Mouse (Mus musculus): ENCODE measurements around the gene Mustn1. TPM values are rescaled to one million over a fixed set of nuclear protein-coding genes. Genes with fewer than 3 reads are reported as not detected.

Mustn1 gene
- total RNA-seq, 1 experiment from 2014 or later = 0.78 TPM

DNA sequence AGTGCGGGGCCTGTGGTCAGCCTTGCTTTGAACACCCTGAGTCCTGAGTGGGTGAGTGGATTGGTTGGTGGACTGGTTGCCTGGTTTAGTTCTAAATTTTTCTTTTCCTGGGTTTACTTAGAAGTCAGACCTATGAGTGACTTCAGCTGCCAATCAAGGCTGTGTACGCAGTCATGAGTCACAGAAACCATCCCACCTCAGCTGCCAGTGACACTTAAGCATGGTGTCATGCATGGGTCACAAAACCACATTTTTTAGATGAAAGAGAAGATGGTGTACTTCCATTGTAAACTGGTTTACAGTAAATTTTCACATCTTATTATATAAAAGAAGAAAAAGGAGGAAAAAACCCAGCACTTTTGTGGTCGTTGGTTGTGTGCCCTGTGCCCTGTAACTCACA lies 1.2 kb upstream of the Mustn1 start:
- no peak for ATAC-seq (replicated peaks; ENCODE audit: low read depth, poor library complexity, severe bottlenecking)

DNA sequence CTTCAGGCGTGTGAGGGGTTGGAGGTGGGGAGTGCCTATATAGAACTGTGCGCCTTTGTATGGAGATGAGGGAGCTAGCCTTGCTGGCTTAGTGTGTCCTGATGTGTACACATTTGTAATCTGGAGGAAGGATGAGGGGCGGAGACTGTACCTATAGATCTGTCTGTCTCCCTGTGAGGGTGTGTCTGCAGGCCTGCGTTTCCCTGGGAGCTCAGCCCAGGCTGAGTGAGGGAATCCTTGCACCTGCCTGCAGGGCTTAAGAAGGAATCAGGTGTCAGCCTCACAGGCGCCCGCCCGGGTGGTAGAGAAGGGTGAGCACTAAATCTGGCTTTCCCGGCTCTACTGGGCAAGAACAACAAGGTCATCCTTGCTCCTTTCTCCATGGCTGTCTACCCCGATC lies 794 bp downstream of the Mustn1 start:
- no peak for ATAC-seq (replicated peaks; ENCODE audit: low read depth, poor library complexity, severe bottlenecking)

DNA sequence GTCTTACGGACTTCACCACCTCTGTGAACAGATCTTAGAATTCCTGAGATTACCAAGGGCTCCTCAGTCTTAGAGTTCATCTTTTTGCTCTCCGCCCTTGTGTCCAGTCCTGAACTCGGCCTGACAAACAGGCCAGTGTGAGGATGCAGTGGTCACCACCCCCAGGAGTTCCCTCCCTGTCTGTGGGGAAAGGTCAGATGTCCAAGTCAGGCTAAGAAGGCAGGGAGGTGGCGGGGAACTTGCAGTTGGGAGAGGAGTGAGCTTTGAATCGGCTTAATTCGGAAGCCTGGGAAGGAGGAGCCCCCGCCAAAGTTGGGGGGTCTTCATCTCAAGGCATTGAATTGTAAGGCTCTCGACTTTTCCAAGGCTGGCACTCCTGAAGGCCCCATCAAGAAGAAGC lies 1.3 kb downstream of the Mustn1 start:
- no peak for ATAC-seq (replicated peaks; ENCODE audit: low read depth, poor library complexity, severe bottlenecking)

DNA sequence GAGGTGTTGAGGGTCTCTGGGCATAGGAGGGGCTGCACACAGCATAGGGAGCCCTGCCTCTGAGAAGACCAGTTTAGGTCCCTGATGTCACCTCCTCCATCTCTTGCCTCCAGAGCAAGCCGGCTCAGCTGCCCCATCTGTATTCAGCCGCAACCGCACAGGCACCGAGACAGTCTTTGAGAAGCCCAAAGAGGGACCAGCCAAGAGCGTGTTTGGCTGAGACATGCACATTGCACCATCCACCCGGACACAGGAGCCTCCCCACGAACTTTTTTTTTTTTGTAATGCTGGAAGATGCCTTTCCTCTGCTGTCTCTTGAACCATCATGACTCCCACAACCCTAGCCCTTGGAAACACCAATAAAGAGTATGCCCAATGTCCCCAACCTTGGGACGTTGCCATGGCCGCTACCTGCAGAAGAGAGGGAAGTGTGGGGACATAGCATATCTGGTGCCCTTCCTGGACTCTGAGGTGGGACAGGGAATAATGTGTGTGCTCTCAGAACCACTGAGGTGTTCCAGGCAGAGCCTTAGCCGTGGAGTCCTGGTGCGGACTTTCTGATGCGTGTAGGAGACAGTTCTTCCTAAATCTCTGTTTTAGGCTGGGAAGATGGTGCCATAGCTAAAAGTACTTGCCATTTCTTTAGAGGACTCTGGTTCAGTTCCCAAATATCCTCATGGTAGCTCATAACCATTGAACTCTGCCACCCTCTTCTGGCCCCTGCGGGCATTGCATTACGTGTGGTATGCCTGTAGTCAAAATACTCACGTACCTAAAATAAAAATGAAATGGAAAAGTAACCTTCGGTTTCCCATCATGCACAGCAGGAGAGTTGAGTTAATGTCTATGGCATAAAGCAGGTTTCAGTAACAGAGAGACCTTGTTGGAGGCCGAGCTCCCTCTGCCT lies 2.1 kb downstream of the Mustn1 start:
- peak; percentile 87 for ATAC-seq (replicated peaks; ENCODE audit: low read depth, poor library complexity, severe bottlenecking)

DNA sequence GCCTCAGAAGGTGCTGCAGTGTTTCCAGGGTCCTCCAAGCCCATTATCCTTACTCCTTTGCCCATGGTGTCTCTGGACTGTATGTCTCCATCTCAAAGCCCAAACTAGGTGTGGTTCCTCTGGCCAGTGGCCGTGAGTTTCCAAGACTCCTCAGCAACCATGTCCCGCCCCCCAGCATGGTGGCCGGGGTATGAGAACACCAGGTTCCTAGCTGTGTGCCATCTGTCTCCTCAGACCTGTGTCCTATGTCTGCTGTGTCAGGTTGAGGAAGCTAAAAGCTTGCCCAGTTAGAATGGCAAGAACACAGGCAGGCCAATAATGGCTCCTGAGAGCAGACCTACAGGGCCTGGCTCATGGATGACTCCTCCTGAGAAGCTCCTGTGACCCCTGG lies 2.7 kb downstream of the Mustn1 start:
- no peak for ATAC-seq (replicated peaks; ENCODE audit: low read depth, poor library complexity, severe bottlenecking)

DNA sequence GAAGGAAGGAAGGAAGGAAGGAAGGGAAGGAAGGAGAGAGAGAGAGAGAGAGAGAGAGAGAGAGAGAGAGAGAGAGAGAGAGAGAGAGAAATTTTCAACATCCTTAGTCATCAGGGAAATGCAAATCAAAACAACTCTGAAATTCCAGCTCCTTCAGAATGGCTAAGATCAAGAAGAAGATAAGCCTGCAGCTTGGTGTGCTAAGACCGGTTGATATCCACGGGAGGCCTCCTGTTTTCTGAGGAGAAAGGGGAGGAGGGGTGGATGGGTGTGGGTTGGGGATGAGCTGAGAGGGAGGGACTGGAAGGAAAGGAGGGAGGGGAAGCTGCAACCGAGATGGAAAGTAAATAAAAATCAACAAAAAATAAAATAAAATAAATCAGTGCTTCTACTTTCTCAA lies 6.3 kb downstream of the Mustn1 start:
- no peak for ATAC-seq (replicated peaks; ENCODE audit: low read depth, poor library complexity, severe bottlenecking)

DNA sequence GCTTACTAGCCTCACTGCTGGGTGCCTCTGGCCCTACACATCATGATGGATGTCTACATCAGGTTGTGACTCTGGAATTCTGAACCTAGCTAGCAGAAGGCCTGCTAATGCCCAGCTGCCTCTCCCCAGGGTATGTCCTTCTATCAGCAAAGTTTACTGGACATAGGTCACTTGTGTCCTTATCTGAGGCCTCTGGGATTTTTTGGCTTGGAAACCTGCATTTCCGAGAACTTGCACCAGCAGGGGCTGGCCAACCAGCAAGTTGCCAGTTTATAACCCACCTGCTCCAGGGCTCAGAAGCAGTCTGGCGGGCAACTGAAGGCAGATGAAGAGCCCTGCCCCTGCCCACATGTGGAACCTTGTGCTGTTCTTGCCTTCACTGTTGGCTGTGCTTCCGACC lies 7.2 kb downstream of the Mustn1 start, which contains the start of gene Itih4:
TSS of gene Itih4 (plus strand) at position 273 of the 400 bp plus-strand sequence.
- no peak for ATAC-seq (replicated peaks; ENCODE audit: low read depth, poor library complexity, severe bottlenecking)

DNA sequence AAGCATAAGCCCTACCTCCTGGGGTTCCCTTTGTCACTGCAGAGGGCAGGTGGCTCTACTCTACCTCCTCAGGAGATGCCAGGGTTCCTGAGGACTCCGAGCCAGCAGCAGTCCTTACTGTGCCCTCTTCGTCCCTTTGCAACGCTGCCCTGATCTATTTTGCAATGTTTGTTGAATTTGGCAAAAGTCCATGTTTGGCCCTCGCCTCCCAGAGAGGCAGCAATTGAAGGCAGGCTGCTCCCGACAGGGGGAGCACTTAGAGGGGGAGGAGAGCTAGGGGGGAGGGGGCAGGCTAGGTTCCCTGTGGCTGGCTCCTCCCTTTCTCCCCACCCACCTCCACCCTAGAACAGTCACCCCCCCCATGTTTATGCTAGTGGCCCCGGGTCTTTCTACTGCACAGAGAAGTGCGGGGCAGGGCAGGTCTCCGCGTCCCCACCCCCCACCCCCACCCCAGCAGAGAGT lies 9.3 kb downstream of the Mustn1 start:
- peak; percentile 65 for ATAC-seq (replicated peaks; ENCODE audit: low read depth, poor library complexity, severe bottlenecking)

DNA sequence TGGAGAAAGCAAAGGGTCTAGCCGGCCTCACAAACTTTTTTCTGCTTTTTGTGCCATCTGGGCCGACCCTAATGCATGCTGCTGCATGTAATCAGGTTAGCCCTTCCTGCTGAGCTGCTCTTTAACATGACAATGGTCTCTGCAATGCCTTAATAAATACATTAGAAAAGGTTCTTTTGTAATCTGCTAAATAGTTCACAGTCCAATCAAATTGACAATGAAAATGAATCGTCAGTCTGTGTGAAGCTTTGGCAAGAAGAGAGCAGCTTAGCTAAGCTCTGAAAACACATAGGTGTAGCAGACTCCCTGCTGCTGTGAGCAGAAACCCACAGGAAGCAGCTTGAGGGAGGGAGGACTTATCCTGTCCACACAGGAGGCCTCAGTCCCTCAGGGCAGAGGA lies 21.0 kb downstream of the Mustn1 start:
- ATAC-seq (replicated peaks; ENCODE audit: low read depth, poor library complexity, severe bottlenecking) = no peak

DNA sequence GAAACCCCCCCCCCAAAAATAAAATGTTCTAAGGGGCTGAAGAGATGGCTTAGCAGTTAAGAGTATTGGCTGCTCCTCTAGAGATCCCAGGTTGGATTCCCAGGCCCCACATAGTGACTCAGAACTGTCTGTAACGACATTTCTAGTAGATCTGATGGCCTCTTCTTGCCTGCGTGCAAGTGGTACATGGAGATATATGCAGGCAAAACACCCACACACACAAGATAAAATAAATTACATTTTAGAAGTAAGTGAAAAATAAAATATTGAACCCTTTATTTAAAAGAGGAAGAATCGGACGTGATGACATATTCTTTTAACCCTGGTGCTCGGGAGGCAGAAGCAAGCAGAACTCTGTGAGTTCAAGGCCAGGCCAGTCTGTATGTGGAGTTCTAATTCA lies 23.6 kb downstream of the Mustn1 start:
- ATAC-seq (replicated peaks; ENCODE audit: low read depth, poor library complexity, severe bottlenecking) = no peak

DNA sequence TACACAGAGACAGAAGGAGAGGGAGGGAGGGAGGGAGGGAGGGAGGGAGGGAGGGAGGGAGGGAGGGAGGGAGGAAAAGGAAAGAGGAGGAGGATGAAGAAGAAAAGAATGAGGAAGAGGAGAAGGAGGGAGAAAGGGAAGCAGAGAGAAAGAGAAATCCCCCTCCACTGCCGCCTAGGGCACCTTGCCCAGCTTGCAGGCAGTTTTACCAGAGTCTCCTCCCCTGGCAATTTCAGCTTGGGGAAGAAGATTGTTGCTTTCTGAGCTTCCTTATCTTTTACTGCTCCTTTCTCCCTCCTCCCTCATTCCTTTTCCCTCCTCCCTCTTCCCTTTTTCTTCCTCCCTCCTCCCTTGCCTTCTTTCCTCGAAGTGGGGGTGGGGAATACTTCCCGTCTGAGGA lies 24.0 kb downstream of the Mustn1 start:
- ATAC-seq (replicated peaks; ENCODE audit: low read depth, poor library complexity, severe bottlenecking) = no peak

DNA sequence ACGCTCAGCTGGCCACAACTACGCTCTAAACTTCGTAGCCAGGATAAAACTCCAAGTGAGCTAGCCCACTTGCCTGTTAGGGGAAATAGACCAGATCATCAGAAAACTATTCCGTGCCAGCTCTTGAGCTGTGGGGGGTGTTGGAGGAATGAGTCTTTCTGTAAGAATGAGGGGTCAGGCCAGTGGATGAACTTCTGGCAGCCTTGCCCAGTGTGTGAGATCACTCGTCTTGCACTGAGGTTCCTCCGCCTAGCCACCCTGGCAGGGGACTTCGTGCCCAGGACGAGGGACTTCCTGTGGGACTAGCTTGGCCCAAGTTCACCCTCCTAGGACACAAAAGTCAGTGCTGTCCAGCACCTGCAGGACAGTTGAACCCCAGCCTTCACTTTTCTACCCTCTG lies 25.3 kb downstream of the Mustn1 start:
- no peak for ATAC-seq (replicated peaks; ENCODE audit: low read depth, poor library complexity, severe bottlenecking)

DNA sequence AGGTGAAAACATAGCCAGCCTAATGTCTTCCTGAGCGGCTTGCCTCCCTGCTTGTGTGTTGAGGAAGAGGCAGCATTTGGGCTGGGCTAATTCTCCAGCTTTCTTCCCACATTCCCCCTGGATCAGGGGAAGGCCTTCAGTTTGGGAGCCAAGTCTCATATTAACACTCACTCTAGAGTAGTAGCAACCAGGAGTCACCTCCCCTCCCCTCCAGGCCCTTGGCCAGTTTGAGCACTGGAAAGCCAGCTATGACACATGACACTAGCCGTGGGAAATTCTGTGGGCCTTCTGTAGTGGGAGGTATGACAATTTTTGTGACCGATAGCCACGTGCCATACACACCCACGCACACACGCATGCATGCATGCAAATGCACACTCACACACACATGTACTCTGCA lies 27.0 kb downstream of the Mustn1 start:
- no peak for ATAC-seq (replicated peaks; ENCODE audit: low read depth, poor library complexity, severe bottlenecking)

DNA sequence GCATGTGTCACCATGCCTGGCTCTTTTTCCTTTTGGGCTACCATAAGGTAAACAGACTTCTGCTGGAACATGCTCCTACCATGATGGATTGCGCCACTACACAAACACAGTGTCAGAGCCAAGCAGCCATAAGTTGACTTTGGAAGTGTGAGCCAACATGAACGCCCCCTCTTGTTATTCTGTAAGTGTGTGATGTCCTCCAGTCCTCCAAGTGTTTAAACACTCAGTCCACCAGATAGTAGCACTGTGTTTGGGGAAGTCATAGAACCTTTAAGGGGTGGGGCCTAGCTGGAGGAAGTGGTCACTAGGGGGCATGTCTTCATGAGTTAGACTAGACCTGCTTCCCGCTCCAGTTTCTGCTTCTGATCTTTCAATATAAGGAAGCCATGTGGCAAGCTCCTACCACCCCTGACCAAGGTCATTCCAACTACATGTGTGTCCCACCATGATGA lies 28.8 kb downstream of the Mustn1 start:
- ATAC-seq (replicated peaks; ENCODE audit: low read depth, poor library complexity, severe bottlenecking) = peak; percentile 82

DNA sequence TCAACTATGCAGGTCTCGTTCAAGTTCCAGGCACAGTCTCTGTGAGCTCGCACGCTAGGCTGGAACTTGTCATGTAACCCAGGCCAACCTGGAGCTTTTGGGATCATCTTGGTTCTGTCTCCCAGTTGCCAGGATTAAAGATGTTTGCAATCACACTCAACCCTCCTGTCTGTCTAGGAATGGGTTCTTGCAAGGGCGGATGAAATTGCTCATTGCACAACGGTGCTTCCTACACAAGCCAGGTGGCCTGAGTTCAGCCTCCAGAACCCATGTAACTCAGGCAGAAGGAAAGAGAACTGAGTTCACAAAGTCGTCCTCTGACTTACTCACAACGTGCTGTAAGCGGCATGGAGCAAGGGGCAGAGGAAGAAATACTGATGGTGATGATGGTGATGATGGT lies 32.1 kb downstream of the Mustn1 start:
- ATAC-seq (replicated peaks; ENCODE audit: low read depth, poor library complexity, severe bottlenecking) = no peak

DNA sequence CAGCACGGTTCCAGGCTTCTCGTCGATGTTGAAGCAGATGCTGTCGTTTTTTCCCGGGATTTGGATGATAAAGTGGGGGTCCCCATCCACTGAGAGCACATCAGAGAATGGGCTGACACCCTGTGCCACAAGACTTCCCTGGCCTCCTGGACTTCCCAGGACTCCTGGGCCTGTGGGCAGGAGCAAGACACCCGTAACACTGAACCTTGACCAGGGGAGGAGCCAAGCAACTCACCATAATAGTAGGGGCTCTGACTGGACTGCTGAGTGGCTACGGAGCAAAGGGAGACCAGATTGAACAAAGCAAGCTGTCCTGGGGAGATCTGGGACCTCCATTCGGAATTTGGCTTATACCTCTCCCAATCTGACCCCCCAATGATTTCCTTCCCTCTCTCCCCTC lies 33.6 kb downstream of the Mustn1 start:
- no peak for ATAC-seq (replicated peaks; ENCODE audit: low read depth, poor library complexity, severe bottlenecking)

DNA sequence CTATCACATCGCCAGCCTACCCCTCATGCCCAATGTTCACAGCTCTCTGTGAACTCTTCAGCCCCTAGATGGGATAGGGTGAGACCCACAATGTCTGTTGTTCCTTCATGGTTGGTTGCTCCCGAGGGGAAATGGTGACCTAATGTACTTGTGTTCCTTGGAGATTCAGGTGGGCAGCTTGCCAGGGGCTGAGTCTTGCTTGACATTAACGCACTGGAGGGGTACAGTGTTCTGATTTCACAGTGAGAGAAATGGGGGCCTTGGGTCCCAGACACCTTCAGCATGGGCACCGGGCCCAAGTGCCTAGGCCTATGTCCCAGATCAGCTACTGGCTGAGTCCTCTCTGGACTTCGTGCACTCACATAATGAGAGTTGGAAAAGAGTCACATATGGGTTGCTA lies 34.4 kb downstream of the Mustn1 start:
- ATAC-seq (replicated peaks; ENCODE audit: low read depth, poor library complexity, severe bottlenecking) = no peak

DNA sequence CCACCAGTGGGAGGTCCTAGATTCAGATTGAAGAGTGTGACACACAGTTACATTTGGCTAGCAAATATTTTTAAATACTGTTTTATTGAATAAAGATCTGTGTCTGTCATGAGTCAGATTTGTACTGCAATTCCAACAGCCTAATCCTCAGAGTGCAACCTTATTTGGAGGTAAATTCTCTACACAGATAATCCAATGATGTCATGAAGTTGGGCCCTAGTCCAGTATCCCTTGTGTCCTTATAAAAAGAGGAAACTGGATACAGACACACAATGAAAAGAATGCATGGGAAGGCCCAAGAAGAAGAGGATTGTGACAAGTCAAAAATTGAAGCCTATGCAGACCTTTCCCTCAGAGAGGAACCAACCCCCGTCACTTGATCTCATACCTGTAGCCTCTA lies 37.5 kb downstream of the Mustn1 start:
- ATAC-seq (replicated peaks; ENCODE audit: low read depth, poor library complexity, severe bottlenecking) = no peak

DNA sequence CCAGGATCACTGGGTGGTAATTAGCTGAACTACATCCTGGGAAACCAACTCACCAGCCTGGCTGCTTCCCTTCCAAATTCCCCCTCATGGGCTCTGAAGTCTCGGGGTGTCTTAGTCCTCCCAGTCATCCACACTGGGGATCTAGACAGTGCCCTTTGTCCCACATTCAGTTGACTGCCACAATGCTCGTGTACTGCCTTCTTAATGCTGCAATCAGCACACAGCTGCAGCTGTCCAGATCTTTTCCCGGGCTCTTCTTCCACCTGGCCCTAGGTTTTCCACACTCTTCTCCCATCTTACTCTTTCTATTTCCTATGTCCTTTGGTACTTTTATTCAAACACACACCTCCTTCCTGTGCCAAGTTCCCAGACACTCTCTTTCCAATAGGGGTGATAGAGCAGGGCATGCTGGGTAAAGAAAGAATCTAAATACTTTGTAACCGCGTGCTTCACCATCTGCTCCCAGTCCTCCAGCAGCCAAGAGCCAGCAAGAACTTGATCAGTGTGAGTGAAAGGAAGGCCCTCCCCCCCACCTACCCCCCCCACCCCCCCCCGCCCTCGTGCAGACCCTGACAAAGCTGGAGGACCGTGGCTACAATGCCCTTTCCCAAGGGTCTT lies 43.2 kb downstream of the Mustn1 start:
- ATAC-seq (replicated peaks; ENCODE audit: low read depth, poor library complexity, severe bottlenecking) = no peak

DNA sequence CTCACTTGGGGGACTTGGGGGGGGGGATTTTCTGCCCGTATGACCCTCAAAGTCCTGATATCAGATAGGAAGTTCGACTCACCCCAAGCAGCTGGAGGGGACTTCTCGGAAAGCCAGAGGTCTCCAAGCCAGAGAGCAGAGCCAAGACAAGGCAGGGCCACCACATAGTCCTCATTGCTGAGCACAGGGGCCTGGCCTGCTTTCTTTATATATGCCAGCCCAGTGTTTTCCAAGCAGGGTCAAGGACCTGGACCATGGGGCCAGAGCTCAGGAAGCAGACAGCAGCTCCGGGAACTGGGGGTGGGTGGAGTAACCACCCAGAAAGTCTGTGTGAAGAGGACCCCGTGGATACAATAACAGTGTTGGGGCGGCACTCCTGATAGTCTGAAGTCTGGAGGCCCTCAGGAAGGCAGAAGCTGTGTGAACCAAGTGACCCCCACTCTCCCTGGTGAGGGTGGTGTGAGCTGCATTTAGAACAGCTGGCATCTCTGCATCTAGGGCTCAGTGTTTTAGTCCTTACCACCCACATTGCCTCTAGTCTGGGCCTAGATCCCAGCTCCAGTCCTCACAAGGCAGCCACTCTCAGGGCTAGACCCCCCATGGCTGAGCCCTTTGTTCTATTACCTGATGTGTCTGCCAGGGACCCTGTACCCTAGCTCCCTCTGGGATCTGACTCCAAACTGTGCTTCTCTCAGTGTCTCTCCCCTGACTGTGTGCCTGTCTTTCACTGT lies 44.5 kb downstream of the Mustn1 start, which contains the start of gene Itih3:
TSS of gene Itih3 (minus strand) at position 386 of the 731 bp plus-strand sequence.
- ATAC-seq (replicated peaks; ENCODE audit: low read depth, poor library complexity, severe bottlenecking) = no peak

DNA sequence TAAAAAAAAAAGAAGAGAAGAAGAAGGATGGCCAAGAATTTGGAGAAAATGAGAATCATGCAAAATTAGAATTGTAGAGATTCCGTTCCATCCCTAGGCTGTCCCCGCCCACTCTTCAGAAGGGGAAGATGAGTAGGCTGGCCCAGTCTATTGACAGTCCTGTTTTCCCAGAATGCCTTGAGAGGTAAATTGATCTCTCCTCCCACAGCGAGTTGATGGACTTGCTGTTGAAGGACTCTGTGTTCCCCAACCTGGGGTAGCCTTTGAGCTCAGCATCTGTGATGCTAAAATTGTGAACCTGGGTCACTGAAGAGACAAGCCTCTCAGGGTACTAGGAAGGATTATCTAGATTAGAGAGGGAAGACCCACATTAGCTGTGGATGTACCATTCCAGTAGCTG lies 46.5 kb downstream of the Mustn1 start:
- ATAC-seq (replicated peaks; ENCODE audit: low read depth, poor library complexity, severe bottlenecking) = no peak
